Mouse (Mus musculus) heart, postnatal 36 days (tissue): Measurements from ENCODE around the gene Zfp677. TPM values are rescaled to one million over a fixed set of nuclear protein-coding genes. Genes with fewer than 3 reads are reported as not detected.
"Not testable (repeated sequence)": the region's sequence is repeated elsewhere in the genome, so short reads cannot be mapped to it uniquely, and the experiment has no call there.

ENCODE experiments used
- DNase-seq, 2 experiments: peaks; one replicate each; pipeline ENCODE4 v3.0.0; 2021 to 2022
- intact Hi-C: fragments of 180-260 bp; cut with DNase I; formaldehyde crosslinking; loops from one replicate; pipeline ENCODE4 v1.15.1; 2025
- total RNA-seq, 2 experiments: library from RNA; stranded (reverse); gene quantifications; 2 replicates each; pipeline ENCODE4 v1.2.3; 2021

The Zfp677 gene
- 1 to 10 TPM in 1 of 2 experiments, under 1 TPM in 1; 0.68 to 1.2 TPM for total RNA-seq

GRCm38 (mm10) chr17:21383391-21384056, at the start of gene Zfp677:
Gene Zfp677 (plus strand): TSS chr17:21383748.
- DNase-seq, result peak; percentile 55 to 62
- intact Hi-C loops, result loop anchor here (2.0 kb wide), 1 partner anchor 111 kb away; no protein-coding TSS in a partner anchor

DNA sequence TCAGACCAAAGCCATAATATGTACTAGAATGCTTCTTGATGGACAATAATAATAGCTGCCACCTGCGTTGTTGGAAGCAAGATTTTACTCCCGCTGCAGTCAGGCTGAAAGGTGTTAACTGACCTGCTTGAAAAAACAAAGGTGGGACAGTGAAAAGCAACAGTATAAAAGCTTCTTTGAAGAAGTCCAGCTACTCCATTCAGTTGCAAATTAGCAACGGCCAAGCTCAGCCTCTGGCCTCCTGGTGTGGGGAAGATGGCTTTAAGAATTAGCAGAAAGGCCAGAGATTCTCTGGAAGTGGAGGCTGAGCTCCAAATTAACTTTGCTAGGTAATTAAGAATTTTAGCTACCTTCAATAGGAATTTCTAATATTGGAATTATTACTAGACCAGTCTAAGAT, 15.5 kb upstream of the Zfp677 start:
- DNase-seq, intact Hi-C loops: not testable (repeated sequence)

DNA sequence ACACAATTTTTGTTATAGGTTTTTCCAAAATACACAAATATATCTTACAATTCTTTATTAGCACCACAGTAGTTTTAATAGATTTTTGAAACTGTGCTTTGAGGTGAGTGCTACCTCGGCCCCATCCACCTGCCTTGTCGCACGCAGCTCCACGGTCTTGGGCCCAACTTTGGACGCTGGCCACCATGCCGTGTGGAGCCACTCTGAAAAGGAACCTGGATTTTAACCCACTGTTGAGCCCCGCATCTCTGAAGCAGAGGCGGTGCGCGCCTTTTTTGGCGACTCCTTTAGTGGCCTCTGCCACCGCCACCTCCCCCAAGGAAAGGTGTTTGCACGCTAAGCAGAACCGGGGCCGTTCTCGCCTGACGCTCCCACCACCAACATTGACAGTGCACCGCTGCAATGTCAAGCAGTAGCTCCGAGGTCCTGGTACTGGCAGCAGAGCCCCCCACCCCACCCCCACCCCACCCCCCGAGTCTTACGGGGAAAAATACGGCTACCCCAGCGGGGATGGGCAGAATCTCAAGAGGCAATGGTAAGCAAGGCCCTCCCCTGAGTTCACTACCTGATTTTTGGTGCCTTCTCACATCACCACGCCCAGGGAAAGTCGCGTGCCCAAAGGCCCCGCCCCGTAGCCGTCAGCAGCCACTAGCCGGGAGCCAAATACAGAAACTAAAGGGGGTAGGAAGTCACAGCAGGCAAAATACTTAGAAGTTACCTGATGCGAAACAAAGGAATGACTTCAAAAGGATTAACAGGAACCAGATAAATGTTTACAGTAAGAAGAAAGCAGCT, 13.4 kb upstream of the Zfp677 start:
- intact Hi-C loops, result no loop called here
- no peak for DNase-seq

DNA sequence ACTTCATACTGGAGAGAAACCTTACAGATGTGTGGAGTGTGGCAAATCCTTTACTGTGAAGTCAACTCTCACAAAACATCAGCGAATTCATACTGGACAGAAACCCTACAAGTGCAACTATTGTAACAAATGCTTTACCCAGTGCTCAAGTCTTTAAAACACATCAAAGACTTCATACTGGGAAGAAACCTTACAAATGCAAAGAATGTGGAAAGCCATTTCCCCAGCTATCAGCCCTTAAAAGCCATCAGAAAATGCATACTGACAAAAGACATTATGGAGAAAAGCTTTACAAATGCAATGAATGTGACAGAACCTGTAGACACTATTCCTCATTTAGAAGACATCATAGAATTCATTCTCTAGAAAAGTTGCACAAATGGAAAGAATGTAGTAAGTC, 8.2 kb upstream of the Zfp677 start:
- no peak for DNase-seq
- intact Hi-C loops, result no loop called here

DNA sequence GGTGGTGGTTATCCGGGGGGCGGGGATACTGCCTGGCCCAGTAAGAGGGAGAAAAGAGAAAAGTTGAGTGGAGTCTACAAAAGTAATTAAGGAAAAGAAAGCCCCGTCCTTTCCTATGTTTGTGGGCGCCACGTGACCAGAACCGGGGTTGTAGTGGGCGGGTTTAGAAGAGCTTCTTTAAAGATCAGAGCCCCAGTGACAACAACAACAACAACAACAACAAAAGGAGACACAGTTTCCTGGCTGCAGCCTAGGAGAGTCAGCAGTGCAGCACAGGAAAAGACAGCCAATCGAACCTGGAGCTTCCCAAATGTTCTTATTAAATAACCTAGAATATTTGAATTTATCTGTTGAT, 486 bp downstream of the Zfp677 start:
- DNase-seq, result no peak
- intact Hi-C loops, result no loop called here

- intact Hi-C loops, result loop anchor here (2.0 to 5.0 kb wide), 4 partner anchors 26 to 191 kb away; no protein-coding TSS in a partner anchor
- DNase-seq, result peak; percentile 64
Measured at GRCm38 (mm10) chr17:21422664-21423599, 39.4 kb downstream of the Zfp677 start, which contains the start of gene Zfp54. Gene Zfp54 (plus strand): TSS chr17:21423227.

DNA sequence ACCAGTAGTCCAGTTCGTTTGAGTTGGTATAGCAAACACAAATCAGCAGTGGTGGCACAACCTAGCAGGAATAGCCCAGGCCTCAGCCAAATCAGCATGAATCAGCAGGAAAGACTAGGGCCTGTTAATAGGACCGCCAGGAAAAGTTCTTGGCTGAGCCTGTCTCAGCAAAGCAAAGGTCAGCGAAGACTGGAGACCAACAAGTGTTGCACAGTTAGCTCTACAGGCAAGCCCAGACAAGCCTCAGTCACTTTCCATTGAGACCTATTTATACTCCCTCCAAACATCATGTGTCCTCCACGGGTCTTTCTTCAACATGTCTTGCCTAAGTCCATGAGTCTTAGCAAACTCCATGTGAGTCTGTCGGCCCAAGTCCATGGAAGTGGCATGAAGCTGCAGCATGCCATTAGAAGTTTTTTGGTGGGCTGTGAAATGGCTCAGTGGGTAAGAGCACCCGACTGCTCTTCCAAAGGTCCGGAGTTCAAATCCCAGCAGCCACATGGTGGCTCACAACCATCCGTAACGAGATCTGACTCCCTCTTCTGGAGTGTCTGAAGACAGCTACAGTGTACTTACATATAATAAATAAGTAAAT, 55.4 kb downstream of the Zfp677 start:
- intact Hi-C loops, DNase-seq: not testable (repeated sequence)

Other genes starting within 250 kb of the Zfp677 start
- not detected for gene Vmn1r234, start 157.7 kb upstream of the Zfp677 start, total RNA-seq
- gene Vmn1r235, start 127.3 kb upstream of the Zfp677 start, total RNA-seq, result not detected
- not detected for gene Vmn1r236, start 100.8 kb upstream of the Zfp677 start, total RNA-seq
- gene Vmn1r237, start 71.9 kb upstream of the Zfp677 start, total RNA-seq, result not detected
- 1 to 10 TPM in 1 of 2 experiments, under 1 TPM in 1; 0.68 to 1.5 TPM for gene Zfp54, start 39.5 kb downstream of the Zfp677 start, total RNA-seq
- gene Zfp51, start 66.6 kb downstream of the Zfp677 start, total RNA-seq, result 1 to 10 TPM; 6.8 to 7.4 TPM
- gene Zfp53, start 105.2 kb downstream of the Zfp677 start, total RNA-seq, result 1 to 10 TPM; 1.7 to 2.6 TPM
- 1 to 10 TPM; 5.4 to 6.4 TPM for gene Zfp52, start 151.8 kb downstream of the Zfp677 start, total RNA-seq
- gene Zfp948, start 183.3 kb downstream of the Zfp677 start, total RNA-seq, result 1 to 10 TPM; 3.1 to 3.8 TPM